Mouse (Mus musculus): ENCODE measurements at regions not wholly inside any gene's neighbourhood (a gene's known extent, or its start where the extent isn't known, plus 50 kb on each side); places are given as distances from the start of the nearest gene placed in this dataset.
A peak's percentile ranks its signal among the peaks of the same experiment; 100 is the strongest.

DNA sequence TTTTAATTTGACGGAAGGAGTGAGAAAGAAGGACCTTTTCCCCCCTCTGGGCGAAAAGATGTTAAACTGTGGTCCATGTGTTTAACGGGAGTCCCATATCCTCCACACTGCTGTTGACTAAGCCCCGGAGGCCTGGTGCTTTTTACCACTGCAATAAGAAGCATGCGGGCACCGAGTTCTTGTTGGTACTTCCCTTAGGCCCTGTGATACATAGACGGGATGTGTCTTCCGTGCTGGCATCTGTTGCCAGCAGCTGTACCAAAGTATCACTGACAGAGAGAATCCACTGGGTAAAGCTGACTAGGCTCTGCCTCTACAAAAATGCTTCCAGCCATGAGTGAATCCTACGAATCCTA lies 232.9 kb downstream of the Zfp36l1 start:
- ATAC-seq (replicated peaks; ENCODE audit: insufficient number of reproducible peaks, low FRiP score, low TSS enrichment, poor library complexity, severe bottlenecking) = no peak

DNA sequence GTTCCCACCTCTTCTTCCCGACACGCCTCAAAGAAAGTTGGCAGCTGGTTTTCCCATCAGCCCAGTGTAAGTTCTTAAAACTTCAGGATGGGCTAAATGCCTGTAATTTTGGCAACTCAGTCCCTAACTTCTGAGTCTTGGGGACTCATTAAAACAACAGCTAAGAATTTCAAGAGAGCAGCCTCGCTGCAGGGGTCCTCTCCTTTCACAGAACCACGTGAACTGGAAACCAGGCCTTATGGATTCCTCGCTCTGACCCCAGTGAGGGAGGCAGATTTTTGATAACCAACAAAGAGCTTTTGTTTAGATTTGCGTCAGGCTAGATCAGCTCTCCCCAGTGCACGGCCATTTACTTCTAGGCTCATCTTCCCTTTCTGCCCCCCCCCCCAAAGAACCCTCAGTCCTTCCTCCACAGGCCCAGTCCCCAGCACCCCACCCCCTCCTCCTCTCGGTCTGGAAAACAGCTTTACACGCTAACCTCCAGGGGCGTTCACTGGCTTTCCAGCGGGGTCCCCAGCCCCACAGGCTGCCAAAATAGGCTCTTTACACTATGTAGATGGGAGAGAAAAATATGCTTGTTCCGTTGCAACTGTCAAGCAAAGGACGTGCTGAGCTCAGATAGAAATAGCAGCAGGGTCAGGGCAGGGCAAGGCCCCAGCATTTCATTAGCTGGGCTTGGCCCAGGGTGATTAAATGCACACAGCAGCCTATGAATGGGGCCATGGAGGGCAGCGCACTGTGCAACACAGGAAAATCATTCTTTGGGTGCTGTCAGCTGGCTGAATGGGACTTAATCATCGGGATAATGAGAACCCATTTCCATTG lies 233.5 kb downstream of the Zfp36l1 start:
- no peak for ATAC-seq (replicated peaks; ENCODE audit: insufficient number of reproducible peaks, low FRiP score, low TSS enrichment, poor library complexity, severe bottlenecking)

DNA sequence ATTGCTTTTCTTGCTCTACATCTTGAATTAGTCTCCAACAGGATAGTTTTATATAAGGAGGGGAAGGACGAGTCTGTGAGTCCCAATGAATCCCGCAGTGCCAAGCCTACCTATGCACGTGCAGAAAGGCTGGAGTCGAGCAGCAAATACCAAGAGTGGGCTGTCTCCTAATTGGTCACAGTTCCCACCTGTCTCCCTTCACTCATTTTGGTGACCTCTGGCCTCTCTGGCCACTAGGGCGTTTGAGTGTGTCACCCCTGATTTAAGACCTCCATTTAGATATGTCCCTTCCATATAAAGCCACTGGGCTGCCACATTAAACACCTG lies 234.1 kb downstream of the Zfp36l1 start:
- ATAC-seq (replicated peaks; ENCODE audit: insufficient number of reproducible peaks, low FRiP score, low TSS enrichment, poor library complexity, severe bottlenecking) = no peak

DNA sequence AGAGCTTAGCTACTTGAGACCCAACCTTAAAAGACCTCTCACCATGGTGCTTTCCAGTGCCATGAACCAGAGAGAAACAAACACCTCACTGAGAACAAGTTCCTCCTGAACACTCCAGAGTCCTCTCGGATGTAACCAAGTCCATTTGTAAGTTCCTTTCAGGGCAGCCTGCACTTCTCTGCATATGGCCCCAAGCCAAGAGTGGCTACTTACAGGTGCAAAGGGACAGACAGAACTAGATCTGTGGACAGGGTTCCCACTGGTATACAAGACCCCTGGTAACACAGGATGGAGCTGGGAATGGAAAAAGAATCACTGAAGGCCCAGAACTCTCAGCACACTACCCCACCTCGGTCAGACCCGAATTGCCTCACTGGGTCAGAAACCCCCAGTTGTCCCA lies 234.7 kb downstream of the Zfp36l1 start:
- no peak for ATAC-seq (replicated peaks; ENCODE audit: insufficient number of reproducible peaks, low FRiP score, low TSS enrichment, poor library complexity, severe bottlenecking)

DNA sequence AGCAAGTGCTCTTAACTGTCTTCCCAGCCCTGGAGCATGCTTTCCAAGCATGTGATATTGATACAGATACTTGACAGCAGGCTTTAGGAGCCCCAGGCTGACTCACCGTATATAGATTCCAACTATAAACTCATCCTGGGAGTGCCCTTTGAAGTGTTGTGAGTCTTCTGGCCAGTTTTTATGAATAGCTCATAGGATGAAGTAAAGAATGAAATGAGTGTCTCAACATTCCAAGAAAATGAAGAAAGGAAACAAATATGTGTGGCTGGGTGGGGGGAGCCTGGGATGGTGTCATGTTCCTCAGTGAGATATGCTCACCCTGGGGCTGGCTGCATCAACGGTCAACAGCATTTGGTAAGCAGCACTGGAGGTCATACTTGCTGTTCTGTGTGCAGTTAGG lies 238.5 kb downstream of the Zfp36l1 start:
- no peak for ATAC-seq (replicated peaks; ENCODE audit: insufficient number of reproducible peaks, low FRiP score, low TSS enrichment, poor library complexity, severe bottlenecking)

DNA sequence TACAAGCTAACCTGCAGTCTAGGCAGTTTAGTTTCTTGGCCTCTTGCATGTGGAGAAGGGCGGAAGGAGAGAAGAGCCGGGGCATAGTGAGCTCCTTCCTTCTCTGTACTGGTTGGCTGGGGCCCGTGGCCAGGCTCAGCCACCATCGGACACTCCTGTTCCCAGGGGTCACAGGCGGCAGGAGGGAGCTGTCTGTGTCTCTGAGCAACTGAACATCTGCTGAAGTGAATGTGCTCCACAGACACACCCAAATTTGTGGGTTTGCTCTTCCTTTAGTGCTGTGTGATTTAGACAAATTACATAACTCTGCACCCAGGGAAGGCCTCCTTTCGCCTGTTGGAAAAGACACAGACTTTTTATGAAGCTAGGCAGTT lies 247.6 kb downstream of the Zfp36l1 start:
- ATAC-seq (replicated peaks; ENCODE audit: insufficient number of reproducible peaks, low FRiP score, low TSS enrichment, poor library complexity, severe bottlenecking) = no peak

DNA sequence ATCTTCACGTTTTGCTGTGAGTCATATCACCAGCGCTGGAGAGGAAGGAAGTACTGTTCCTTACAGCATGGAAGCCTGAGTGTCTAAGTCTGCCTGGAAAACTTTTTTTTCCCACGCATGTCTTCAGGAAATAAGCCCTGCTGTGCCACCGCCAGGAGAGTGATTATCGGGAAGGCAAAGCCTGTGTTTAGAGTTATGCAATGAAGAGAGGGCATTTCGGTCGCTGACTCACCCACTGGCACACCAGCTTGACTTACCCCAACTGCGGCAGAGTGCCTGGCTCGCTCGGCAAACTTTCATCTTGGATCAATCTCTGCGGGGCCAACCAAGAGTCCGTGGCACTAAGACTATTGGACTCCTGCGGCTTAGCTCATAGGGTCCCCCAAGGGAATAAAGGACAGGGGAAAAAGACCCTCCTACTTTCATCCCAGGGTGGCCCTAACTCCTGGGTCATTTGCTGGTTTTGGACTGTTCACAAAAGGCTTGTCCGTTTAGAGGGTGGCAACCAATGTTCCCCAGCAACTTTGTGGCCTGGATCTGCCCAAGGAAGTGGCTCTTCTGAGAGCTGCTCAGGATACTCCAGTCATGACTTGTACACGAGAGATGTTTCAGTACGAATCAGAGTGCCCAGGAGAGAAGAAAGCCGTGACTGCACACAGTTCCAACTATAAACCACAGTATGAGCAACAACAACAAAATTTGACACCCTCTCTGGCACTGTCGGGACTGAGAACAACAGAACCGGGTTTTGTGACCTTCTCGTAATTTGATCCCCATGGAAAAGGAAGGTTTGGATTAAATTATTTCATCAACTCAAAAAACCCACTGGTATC lies 248.3 kb downstream of the Zfp36l1 start:
- peak; percentile 47; the same call in 1 of the 2 replicates for ATAC-seq (replicated peaks; ENCODE audit: insufficient number of reproducible peaks, low FRiP score, low TSS enrichment, poor library complexity, severe bottlenecking)

Data from monocyte, adult 5-6 weeks (primary cell).